Mouse (Mus musculus): ENCODE measurements around the gene Gjb2. TPM values are rescaled to one million over a fixed set of nuclear protein-coding genes. Genes with fewer than 3 reads are reported as not detected.

Gjb2 gene
- polyA plus RNA-seq, 1 experiment, result not detected

DNA sequence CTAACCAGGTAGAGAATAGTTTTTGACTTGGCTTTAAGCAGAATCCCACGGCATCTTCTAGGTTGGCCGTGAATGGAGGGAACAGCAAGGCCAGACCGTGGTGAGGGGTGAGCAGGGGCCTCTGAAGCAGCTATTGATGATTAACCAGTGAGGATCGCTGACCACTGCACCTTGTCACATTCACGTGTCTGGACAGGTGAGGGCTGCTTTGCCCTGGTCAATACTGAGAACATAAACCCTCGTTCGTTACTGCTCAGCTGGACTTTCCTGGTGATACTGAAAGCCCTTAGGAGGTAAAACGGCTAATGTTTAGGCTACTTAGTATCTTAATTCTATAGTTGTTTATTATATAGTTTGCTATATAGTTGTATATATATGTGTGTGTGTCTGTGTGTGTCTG, 2.6 kb upstream of the Gjb2 start:
- no peak overlapping the region for H3K27ac ChIP-seq (ENCODE audit: insufficient read depth, low read depth, low read length)
- no peak overlapping the region for H3K4me3 ChIP-seq (ENCODE audit: insufficient read depth, low read length)
- H3K4me1 ChIP-seq (ENCODE audit: control insufficient read depth, insufficient read depth, low read length), result no peaks in the 10 kb centered on the region
- TF ChIP-seq POLR2A (IDR thresholded peaks at IDR 0.05; ENCODE audit: borderline replicate concordance, low read depth, low read length), result no peak
- TF ChIP-seq CTCF (IDR thresholded peaks at IDR 0.05; ENCODE audit: low read depth, low read length), result no peak

DNA sequence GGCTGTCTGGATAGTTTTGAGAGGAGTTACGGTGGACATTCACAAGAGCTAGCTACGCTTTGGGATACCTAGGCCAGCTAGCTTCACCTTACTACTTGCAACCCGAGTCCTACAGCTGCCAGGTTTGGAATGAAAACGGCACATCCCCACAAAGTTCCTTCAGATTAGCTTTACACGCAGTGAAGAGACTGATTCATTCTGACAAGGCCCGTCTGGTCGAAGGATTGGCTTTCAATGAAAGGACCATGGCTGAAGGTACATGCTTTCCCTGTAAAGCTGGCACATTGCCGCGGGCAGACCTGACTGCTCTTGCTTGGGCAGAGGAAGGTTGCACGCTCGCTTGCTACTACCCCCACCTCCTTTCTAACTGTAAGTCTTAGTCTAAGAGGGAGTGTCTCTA, 1.2 kb upstream of the Gjb2 start:
- Histone ChIP-seq H3K4me3 (ENCODE audit: insufficient read depth, low read length) (no peak overlapping the region), H3K27ac (ENCODE audit: insufficient read depth, low read depth, low read length) (no peak overlapping the region), H3K4me1 (ENCODE audit: control insufficient read depth, insufficient read depth, low read length) (no peaks in the 10 kb centered on the region)
- TF ChIP-seq CTCF (IDR thresholded peaks at IDR 0.05; ENCODE audit: low read depth, low read length) (no peak), POLR2A (IDR thresholded peaks at IDR 0.05; ENCODE audit: borderline replicate concordance, low read depth, low read length) (no peak)

DNA sequence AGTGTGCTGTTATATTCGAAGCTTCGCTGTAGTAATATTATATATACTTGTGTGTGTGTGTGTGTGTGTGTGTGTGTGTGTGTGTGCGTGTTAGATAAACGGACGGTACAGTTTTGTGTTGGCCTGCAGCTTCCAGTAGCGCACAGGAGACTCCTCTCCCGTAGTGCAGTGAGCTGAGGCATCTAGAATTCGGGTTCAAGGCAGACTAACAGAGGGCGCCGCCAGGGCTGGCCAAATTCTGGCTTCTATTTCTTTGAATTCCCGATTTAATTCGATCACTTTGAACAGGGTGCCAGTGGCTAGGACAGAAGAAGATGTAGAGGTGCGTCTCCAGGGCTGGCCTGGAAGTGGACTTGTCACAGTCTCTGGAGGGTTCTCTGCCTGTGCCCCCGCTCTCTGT, 609 bp upstream of the Gjb2 start:
- no peak overlapping the region for H3K4me3 ChIP-seq (ENCODE audit: insufficient read depth, low read length)
- no peak overlapping the region for H3K27ac ChIP-seq (ENCODE audit: insufficient read depth, low read depth, low read length)
- no peaks in the 10 kb centered on the region for H3K4me1 ChIP-seq (ENCODE audit: control insufficient read depth, insufficient read depth, low read length)
- no peak for TF ChIP-seq POLR2A (IDR thresholded peaks at IDR 0.05; ENCODE audit: borderline replicate concordance, low read depth, low read length)
- TF ChIP-seq CTCF (IDR thresholded peaks at IDR 0.05; ENCODE audit: low read depth, low read length), result no peak

DNA sequence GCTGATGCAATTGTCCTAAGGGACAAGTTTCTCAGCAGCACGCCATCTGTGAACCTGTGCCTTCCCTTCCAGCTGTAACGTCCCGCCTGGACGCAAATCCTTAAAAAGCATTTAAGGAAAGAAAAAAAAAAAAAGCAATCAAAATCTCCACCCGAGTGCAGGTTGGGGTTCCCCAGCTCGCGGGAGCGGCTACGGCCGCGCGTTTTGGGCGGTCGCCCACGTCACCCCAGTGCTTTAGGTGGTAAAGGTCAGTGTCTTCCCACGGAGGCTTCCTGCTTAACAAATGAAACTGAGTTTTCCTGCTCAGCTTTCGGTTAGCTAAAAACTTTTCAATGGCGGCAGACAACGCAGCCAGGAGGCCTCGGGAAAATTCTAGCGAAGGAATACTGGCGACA, 794 bp downstream of the Gjb2 start:
- TF ChIP-seq POLR2A (IDR thresholded peaks at IDR 0.05; ENCODE audit: borderline replicate concordance, low read depth, low read length), result no peak
- Histone ChIP-seq H3K4me1 (ENCODE audit: control insufficient read depth, insufficient read depth, low read length) (no peaks in the 10 kb centered on the region), H3K27ac (ENCODE audit: insufficient read depth, low read depth, low read length) (no peak overlapping the region), H3K4me3 (ENCODE audit: insufficient read depth, low read length) (peak overlapping the region; percentile 60)

DNA sequence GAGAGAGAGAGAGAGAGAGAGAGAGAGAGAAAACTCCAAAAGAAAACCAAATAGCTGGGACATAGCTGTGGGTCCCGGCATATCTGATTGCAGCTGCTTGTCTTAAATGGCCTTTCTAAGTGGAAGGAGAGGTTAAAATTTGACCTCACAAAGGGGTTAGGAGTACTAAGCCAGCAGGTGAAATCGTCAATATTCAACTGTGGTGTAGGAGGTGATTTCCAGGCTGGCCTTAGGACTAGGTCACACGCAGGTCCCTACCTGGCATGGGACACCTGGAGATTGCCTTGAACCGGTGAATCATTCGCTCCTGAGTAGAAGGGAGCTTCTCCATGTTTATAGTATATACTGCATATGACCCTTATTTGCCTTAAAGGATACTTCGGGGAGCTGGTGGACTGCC, 1.4 kb downstream of the Gjb2 start:
- H3K27ac ChIP-seq (ENCODE audit: insufficient read depth, low read depth, low read length), result no peak overlapping the region
- TF ChIP-seq POLR2A (IDR thresholded peaks at IDR 0.05; ENCODE audit: borderline replicate concordance, low read depth, low read length) (no peak), CTCF (IDR thresholded peaks at IDR 0.05; ENCODE audit: low read depth, low read length) (no peak)
- no peak overlapping the region for H3K4me3 ChIP-seq (ENCODE audit: insufficient read depth, low read length)
- H3K4me1 ChIP-seq (ENCODE audit: control insufficient read depth, insufficient read depth, low read length), result no peaks in the 10 kb centered on the region

DNA sequence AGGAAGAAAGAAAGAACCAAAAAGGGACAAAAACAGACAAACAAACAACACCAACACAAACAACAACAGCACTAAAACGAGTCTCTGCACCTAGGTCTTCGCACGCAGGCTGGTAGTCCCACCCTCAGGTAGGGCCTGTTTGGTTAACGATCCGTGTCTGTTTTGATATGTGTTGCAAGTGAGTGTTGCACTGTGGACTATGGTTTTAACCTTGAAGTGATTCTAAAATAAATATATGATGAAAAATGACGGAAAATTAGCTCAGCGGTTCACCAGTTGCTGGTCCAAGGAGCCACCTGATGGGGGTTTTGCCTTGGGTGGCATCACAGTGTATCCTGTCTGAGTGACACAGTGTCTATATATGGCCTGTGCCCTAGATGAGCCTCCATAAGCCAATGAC, 2.9 kb downstream of the Gjb2 start:
- H3K27ac ChIP-seq (ENCODE audit: insufficient read depth, low read depth, low read length), result no peak overlapping the region
- H3K4me3 ChIP-seq (ENCODE audit: insufficient read depth, low read length), result no peak overlapping the region
- no peaks in the 10 kb centered on the region for H3K4me1 ChIP-seq (ENCODE audit: control insufficient read depth, insufficient read depth, low read length)
- TF ChIP-seq CTCF (IDR thresholded peaks at IDR 0.05; ENCODE audit: low read depth, low read length) (no peak), POLR2A (IDR thresholded peaks at IDR 0.05; ENCODE audit: borderline replicate concordance, low read depth, low read length) (no peak)

DNA sequence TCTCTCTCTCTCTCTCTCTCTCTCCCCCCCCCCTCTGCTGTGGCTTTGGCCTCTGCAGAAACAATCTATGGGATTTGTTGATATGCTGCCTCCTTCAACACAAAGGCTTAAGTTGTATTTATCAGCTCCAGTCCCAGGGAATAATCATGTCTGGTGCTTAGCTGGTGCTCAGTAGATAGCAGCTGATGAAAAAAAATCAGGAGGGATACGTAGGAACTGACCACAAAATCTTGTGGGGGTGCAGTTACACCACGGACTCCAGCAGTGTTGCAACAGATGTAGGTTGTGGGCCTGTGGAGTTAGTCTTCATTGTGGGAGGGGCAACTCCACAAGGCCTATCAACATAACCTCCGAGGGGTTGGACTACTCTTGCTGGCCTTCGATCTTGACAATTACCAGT, 8.6 kb downstream of the Gjb2 start:
- Histone ChIP-seq H3K4me1 (ENCODE audit: control insufficient read depth, insufficient read depth, low read length) (no peaks in the 10 kb centered on the region), H3K27ac (ENCODE audit: insufficient read depth, low read depth, low read length) (no peak overlapping the region), H3K4me3 (ENCODE audit: insufficient read depth, low read length) (no peak overlapping the region)
- no peak for TF ChIP-seq POLR2A (IDR thresholded peaks at IDR 0.05; ENCODE audit: borderline replicate concordance, low read depth, low read length)
- no peak for TF ChIP-seq CTCF (IDR thresholded peaks at IDR 0.05; ENCODE audit: low read depth, low read length)

DNA sequence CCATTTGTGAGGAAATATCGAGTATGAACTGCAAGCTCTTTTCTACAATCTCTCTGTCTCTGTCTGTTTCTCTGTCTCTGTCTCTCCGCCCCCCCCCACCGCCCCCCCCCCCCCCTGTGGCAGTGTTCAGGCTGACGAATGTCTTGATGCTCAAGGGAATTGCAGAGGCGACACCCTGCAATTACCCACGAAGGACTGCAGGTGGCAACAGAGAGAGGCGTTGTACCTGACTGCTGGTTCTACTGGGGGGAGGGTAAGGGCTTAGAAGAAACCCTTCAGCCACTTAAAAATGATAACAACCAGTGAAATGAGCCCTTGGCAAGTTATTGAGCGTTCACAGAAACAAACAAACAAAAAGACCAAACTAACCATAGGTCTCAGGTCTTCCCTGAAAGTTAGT, 11.5 kb downstream of the Gjb2 start:
- Histone ChIP-seq H3K4me3 (ENCODE audit: insufficient read depth, low read length) (no peak overlapping the region), H3K4me1 (ENCODE audit: control insufficient read depth, insufficient read depth, low read length) (no peaks in the 10 kb centered on the region), H3K27ac (ENCODE audit: insufficient read depth, low read depth, low read length) (no peak overlapping the region)
- peak; percentile 32; the same call in 1 of the 2 replicates for TF ChIP-seq CTCF (IDR thresholded peaks at IDR 0.05; ENCODE audit: low read depth, low read length)
- no peak for TF ChIP-seq POLR2A (IDR thresholded peaks at IDR 0.05; ENCODE audit: borderline replicate concordance, low read depth, low read length)

DNA sequence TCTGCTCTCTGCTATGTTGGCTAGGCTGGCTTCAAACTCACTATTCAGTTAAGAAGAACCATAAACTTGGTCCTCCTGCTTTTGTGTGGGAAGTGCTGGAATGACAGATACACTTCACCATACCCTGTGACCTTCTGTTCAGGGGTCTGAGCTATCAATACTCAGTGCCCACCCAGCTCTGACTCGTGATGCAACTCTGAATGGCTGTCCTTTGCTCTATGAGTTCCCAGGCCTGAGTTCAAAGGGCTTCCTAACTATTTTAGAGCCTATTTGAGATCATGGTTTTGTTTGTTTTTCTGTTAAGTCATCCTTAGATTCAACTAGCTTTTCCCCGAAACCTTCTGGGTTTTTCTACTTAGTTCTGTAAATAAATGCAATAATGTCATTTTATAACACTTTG, 14.5 kb downstream of the Gjb2 start:
- Histone ChIP-seq H3K4me3 (ENCODE audit: insufficient read depth, low read length) (no peak overlapping the region), H3K4me1 (ENCODE audit: control insufficient read depth, insufficient read depth, low read length) (no peaks in the 10 kb centered on the region), H3K27ac (ENCODE audit: insufficient read depth, low read depth, low read length) (no peak overlapping the region)
- TF ChIP-seq POLR2A (IDR thresholded peaks at IDR 0.05; ENCODE audit: borderline replicate concordance, low read depth, low read length) (no peak), CTCF (IDR thresholded peaks at IDR 0.05; ENCODE audit: low read depth, low read length) (no peak)

DNA sequence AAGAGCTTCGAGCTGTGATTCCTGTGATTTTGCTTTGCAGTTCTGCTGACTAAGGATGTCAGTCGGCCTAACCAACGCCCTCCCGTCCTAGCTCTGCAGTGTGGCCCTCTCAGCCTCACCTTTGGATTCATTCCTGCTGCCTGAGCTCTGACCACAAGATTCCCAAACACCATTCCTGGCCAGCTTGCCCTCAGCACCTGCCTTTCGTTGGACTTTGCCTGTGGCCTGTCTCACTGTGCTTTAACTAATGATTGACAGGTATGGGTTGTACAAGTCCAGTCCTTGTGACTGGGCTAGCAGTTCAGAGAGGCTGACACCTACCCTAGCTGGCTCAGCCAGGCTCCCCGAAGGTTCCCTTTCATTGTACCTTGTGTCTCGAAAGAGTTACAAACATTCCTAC, 15.4 kb downstream of the Gjb2 start:
- Histone ChIP-seq H3K27ac (ENCODE audit: insufficient read depth, low read depth, low read length) (no peak overlapping the region), H3K4me1 (ENCODE audit: control insufficient read depth, insufficient read depth, low read length) (no peaks in the 10 kb centered on the region), H3K4me3 (ENCODE audit: insufficient read depth, low read length) (no peak overlapping the region)
- TF ChIP-seq CTCF (IDR thresholded peaks at IDR 0.05; ENCODE audit: low read depth, low read length), result no peak
- no peak for TF ChIP-seq POLR2A (IDR thresholded peaks at IDR 0.05; ENCODE audit: borderline replicate concordance, low read depth, low read length)

DNA sequence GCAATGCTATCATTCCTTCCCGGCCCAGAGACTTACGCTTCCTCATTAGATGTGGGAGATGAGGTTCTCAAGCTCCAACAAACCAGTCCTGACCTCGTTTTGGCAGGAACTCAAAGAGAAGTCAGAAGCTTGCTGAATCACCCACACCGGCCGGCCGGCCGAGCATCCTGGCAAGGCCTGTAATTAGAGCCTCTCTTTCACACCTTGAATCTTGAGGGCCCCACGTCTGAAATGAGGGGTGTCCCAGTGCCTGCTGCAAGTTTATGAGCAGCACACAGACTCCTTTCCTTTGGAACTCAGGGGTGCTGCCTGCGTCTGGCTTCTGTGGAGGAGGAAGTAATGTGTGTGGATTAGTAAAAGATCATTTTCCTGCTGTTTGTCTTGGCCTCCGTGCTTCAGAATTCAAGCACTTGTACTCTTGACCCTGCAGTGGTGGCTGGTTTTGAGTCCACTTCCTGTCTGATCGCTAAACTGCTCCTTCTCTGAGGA, 20.3 kb downstream of the Gjb2 start:
- no peak overlapping the region for H3K27ac ChIP-seq (ENCODE audit: insufficient read depth, low read depth, low read length)
- TF ChIP-seq POLR2A (IDR thresholded peaks at IDR 0.05; ENCODE audit: borderline replicate concordance, low read depth, low read length) (no peak), CTCF (IDR thresholded peaks at IDR 0.05; ENCODE audit: low read depth, low read length) (no peak)
- no peak overlapping the region for H3K4me3 ChIP-seq (ENCODE audit: insufficient read depth, low read length)
- no peaks in the 10 kb centered on the region for H3K4me1 ChIP-seq (ENCODE audit: control insufficient read depth, insufficient read depth, low read length)
